Mouse (Mus musculus): Measurements from ENCODE around the gene Hist2h2ab.

DNA sequence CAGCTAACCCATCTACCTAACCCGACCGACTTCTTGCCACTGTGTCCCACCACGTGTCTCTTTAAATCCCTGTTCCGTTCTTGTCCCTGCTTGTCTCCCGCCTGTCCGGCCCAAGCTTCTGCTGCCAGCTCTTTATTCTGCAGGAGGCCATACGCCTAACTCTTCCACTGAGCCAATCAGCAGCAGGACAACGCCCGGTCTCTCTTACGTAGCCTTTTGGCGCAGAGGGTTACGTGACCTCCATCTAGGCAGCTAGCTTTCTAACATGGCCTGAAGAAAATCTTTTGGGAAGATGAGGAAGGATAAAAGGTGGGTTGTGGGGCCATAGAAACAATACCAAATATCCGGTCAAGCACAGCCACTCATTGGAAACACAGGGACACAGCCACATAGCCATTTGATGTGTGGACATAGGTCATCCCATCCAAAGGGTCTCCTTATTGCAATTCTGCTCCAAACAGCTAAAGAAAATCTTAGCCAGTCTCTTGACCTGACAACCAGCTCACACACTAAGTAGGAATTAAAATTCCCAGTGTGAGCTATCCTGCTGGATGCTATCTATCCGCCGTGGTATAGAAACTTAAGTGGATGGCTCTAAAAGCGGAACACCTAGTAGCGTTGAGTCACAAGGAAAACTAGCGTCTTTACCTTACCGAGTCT, 42.7 kb downstream of the Hist2h2ab start:
- TF ChIP-seq CTCF (IDR thresholded peaks at IDR 0.05; ENCODE audit: low read depth, low read length) (no peak), POLR2AphosphoS5 (IDR thresholded peaks at IDR 0.05; ENCODE audit: insufficient replicate concordance, low read depth, low read length) (peak; percentile 92), GATA1 (IDR thresholded peaks at IDR 0.05; ENCODE audit: borderline replicate concordance, low read length) (no peak), TAL1 (conservative IDR thresholded peaks at IDR 0.05; ENCODE audit: low read depth, low read length) (no peak), GATA2 (IDR thresholded peaks at IDR 0.05; ENCODE audit: borderline replicate concordance, low read depth, low read length) (no peak)
